Mouse (Mus musculus) intestine, postnatal 0 days (tissue): ENCODE results near the gene Ap2b1. TPM values are rescaled to one million over a fixed set of nuclear protein-coding genes. Genes with fewer than 3 reads are reported as not detected.

ENCODE experiments used
- ATAC-seq: fragments of 200-750 bp; cut with Nextera tagmentation; 2 replicates; pipeline ENCODE4 v1.8.0; 2017; ENCODE audit warnings: mild to moderate bottlenecking, moderate TSS enrichment, moderate library complexity
- H3K27ac ChIP-seq: fragments of 300-500 bp; sonication (generic); 2 replicates; pipeline ENCODE4 v1.5.1; 2014; ENCODE audit warnings: mild to moderate bottlenecking, low read depth, low read length, moderate library complexity
- H3K27me3 ChIP-seq: fragments of 300-500 bp; sonication (generic); replicated peaks from 2 replicates; pipeline ENCODE4 v1.6.1; 2014; ENCODE audit warnings: low read length, mixed read lengths; ENCODE audit not compliant: control insufficient read depth, insufficient read depth
- H3K36me3 ChIP-seq: fragments of 300-500 bp; sonication (generic); 2 replicates; pipeline ENCODE4 v1.6.1; 2014; ENCODE audit warnings: mild to moderate bottlenecking, moderate library complexity; ENCODE audit not compliant: control insufficient read depth, insufficient read depth
- H3K4me1 ChIP-seq: fragments of 300-500 bp; sonication (generic); replicated peaks from 2 replicates; pipeline ENCODE4 v1.6.1; 2014; ENCODE audit warnings: antibody characterized with exemption, low read length, mixed read lengths; ENCODE audit not compliant: control insufficient read depth, insufficient read depth
- H3K4me2 ChIP-seq: fragments of 300-500 bp; sonication (generic); replicated peaks from 2 replicates; pipeline ENCODE4 v1.6.1; 2014; ENCODE audit warnings: low read depth, mild to moderate bottlenecking, moderate library complexity
- H3K4me3 ChIP-seq: fragments of 300-500 bp; sonication (generic); 2 replicates; pipeline ENCODE4 v1.5.1; 2014; ENCODE audit warnings: low read depth, low read length
- H3K9ac ChIP-seq: fragments of 300-500 bp; sonication (generic); 2 replicates; pipeline ENCODE4 v1.6.1; 2014; ENCODE audit warnings: mild to moderate bottlenecking, low read depth, low read length
- H3K9me3 ChIP-seq: fragments of 300-500 bp; sonication (generic); 2 replicates; pipeline ENCODE4 v1.6.1; 2016; ENCODE audit warnings: mixed run types; ENCODE audit not compliant: control insufficient read depth
- CTCF ChIP-seq: sonication (generic); IDR thresholded peaks from 2 replicates; pipeline ENCODE4 v1.5.1; 2016; ENCODE audit warnings: low read depth, mild to moderate bottlenecking, control low read depth, antibody characterized with exemption, moderate library complexity
- WGBS: fragments of 180-500 bp; shearing (Covaris S2); extraction: QIAGEN DNeasy Blood & Tissue Kit; methylation state at CpG from one replicate; pipeline ENCODE4 v1.1.7; 2014; 5-methylcytosine and 5-hydroxymethylcytosine counted together
- polyA plus RNA-seq: library from polyadenylated mRNA; unstranded; fragments of >200 nt; fragmentation: Nextera tagmentation; extraction: Ambion mirVana; gene quantifications from 2 replicates; pipeline ENCODE4 v1.2.1, GENCODE M21; 2015

The Ap2b1 gene
- polyA plus RNA-seq, 1 experiment from 2014 or later = 20.7 TPM

- peaks cover 19% of the 10 kb centered on the region for H3K27me3 ChIP-seq
- peak; percentile 94 for ATAC-seq
- peak overlapping the region; percentile 50 for H3K9ac ChIP-seq
- no peaks in the 10 kb centered on the region for H3K9me3 ChIP-seq
- peak overlapping the region; percentile 66 for H3K4me3 ChIP-seq
- H3K36me3 ChIP-seq = no peaks in the 10 kb centered on the region
- TF ChIP-seq CTCF = peak; percentile 98
- no peak overlapping the region for H3K27ac ChIP-seq
- peak overlapping the region; percentile 89 for H3K4me2 ChIP-seq
- under 1% methylated on average over 65 of the region's 75 CpGs for WGBS
- H3K4me1 ChIP-seq = no peaks in the 10 kb centered on the region
Observed at GRCm38 (mm10) chr11:83440081-83441064, 141.5 kb downstream of the Ap2b1 start.

- TF ChIP-seq CTCF = no peak
- Histone ChIP-seq H3K4me3 (0 out of 2 replicates have a peak overlapping the region, but pooled peaks have one; percentile 66), H3K4me2 (peak overlapping the region; percentile 89)
Observed at GRCm38 (mm10) chr11:83441235-83441634, 142.4 kb downstream of the Ap2b1 start.

GRCm38 (mm10) chr11:83442596-83443267, 143.9 kb downstream of the Ap2b1 start:
- no peak for ATAC-seq
- H3K9me3 ChIP-seq = no peaks in the 10 kb centered on the region
- peak; percentile 87 for TF ChIP-seq CTCF
- peak overlapping the region; percentile 15; the same call in 1 of the 2 replicates for H3K4me3 ChIP-seq
- H3K27ac ChIP-seq = no peak overlapping the region
- 16% methylated on average over 28 of the region's 29 CpGs for WGBS
- no peak overlapping the region for H3K9ac ChIP-seq
- no peaks in the 10 kb centered on the region for H3K36me3 ChIP-seq
- H3K4me1 ChIP-seq = no peaks in the 10 kb centered on the region
- H3K27me3 ChIP-seq = peaks cover 19% of the 10 kb centered on the region
- peak overlapping the region; percentile 52 for H3K4me2 ChIP-seq

More at GRCm38 (mm10) chr11:83441235-83441634, 142.4 kb downstream of the Ap2b1 start:
- Histone ChIP-seq H3K4me1 (no peaks in the 10 kb centered on the region), H3K27ac (no peak overlapping the region), H3K9ac (no peak overlapping the region), H3K9me3 (no peaks in the 10 kb centered on the region), H3K27me3 (peaks cover 19% of the 10 kb centered on the region), H3K36me3 (no peaks in the 10 kb centered on the region)
- 42% methylated on average over 7 of the region's 7 CpGs for WGBS
- ATAC-seq = no peak

GRCm38 (mm10) chr11:83443824-83444223, 145.0 kb downstream of the Ap2b1 start:
- no peak overlapping the region for H3K9ac ChIP-seq
- ATAC-seq = no peak
- no peak for TF ChIP-seq CTCF
- H3K4me3 ChIP-seq = no peak overlapping the region
- no peaks in the 10 kb centered on the region for H3K36me3 ChIP-seq
- peaks cover 19% of the 10 kb centered on the region for H3K27me3 ChIP-seq
- no peaks in the 10 kb centered on the region for H3K4me1 ChIP-seq
- no peak overlapping the region for H3K27ac ChIP-seq
- WGBS = 15% methylated on average over 7 of the region's 7 CpGs
- H3K4me2 ChIP-seq = no peak overlapping the region
- H3K9me3 ChIP-seq = no peaks in the 10 kb centered on the region

GRCm38 (mm10) chr11:83445001-83445400, 146.2 kb downstream of the Ap2b1 start:
- Histone ChIP-seq H3K27me3 (peaks cover 19% of the 10 kb centered on the region), H3K27ac (no peak overlapping the region), H3K36me3 (no peaks in the 10 kb centered on the region), H3K9ac (no peak overlapping the region), H3K9me3 (no peaks in the 10 kb centered on the region), H3K4me1 (no peaks in the 10 kb centered on the region), H3K4me3 (peak overlapping the region; percentile 21), H3K4me2 (peak overlapping the region; percentile 60)
- no peak for ATAC-seq
- WGBS = 24% methylated on average over 19 of the region's 19 CpGs
- peak; percentile 40 for TF ChIP-seq CTCF

- Histone ChIP-seq H3K36me3 (no peaks in the 10 kb centered on the region), H3K27ac (no peak overlapping the region), H3K4me2 (no peak overlapping the region), H3K4me3 (no peak overlapping the region), H3K9me3 (no peaks in the 10 kb centered on the region), H3K9ac (no peak overlapping the region), H3K4me1 (no peaks in the 10 kb centered on the region), H3K27me3 (peaks cover 11% of the 10 kb centered on the region)
- no peak for ATAC-seq
- whole genome bisulfite sequencing = 84% methylated on average over 10 of the region's 10 CpGs
- TF ChIP-seq CTCF = no peak
Observed at GRCm38 (mm10) chr11:83447612-83448011, 148.8 kb downstream of the Ap2b1 start.
